Mouse (Mus musculus): ENCODE measurements around the gene Slc25a53. TPM values are rescaled to one million over a fixed set of nuclear protein-coding genes. Genes with fewer than 3 reads are reported as not detected.
"Not testable (repeated sequence)": the region's sequence is repeated elsewhere in the genome, so short reads cannot be mapped to it uniquely, and the experiment has no call there.

The Slc25a53 gene
- 13.5 and 13.7 TPM in 2 replicates for total RNA-seq (2021)
- long read RNA-seq, partial matches to known transcripts, result 0 of 3 reads
- long read RNA-seq, other reads (novel, unspliced or antisense), result 2 of 3 reads

- peak; percentile 79 for DNase-seq
These were observed at the start of gene Slc25a53 for GRCm38 (mm10) chrX:137038000-137038483. TSS of gene Slc25a53 (minus strand) at chrX:137038302.

GRCm38 (mm10) chrX:137063202-137063601 lies 25.1 kb upstream of the Slc25a53 start:
- DNase-seq, result no peak

GRCm38 (mm10) chrX:137049425-137050225 lies 11.5 kb upstream of the Slc25a53 start, which contains the start of gene Fam199x:
TSS of gene Fam199x (plus strand) at chrX:137049594.
- DNase-seq, result peak; percentile 82

GRCm38 (mm10) chrX:137049060-137049424 lies 10.9 kb upstream of the Slc25a53 start:
- DNase-seq, result no peak

- DNase-seq, result no peak
These were observed 400 bp upstream of the Slc25a53 start for GRCm38 (mm10) chrX:137038502-137038901.

- no peak for DNase-seq
These were observed 567 bp downstream of the Slc25a53 start for GRCm38 (mm10) chrX:137037470-137037999.

- DNase-seq, result no peak
These were observed 3.8 kb downstream of the Slc25a53 start for GRCm38 (mm10) chrX:137034322-137034721.

DNA sequence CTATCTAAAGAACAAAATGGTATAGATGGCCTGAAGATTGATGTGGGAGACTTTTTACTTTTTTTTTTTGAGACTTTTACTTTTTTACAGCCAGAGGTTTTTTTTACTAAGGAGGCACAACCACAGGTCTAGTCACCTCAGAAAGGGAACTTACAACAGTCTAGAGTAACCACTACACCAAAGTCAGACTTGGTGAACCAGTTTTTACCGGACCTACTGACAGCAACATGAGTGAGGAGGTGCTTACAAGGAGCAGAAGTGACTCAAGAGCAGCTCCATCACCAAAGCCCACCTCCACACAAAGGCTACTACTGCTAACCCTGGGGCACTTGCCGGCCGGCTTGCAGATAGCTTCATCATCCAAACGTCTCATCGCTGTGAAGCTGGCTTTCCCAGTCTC lies 6.4 kb downstream of the Slc25a53 start:
- no peak for DNase-seq

GRCm38 (mm10) chrX:137030916-137031315 lies 7.2 kb downstream of the Slc25a53 start:
- no peak for DNase-seq

DNA sequence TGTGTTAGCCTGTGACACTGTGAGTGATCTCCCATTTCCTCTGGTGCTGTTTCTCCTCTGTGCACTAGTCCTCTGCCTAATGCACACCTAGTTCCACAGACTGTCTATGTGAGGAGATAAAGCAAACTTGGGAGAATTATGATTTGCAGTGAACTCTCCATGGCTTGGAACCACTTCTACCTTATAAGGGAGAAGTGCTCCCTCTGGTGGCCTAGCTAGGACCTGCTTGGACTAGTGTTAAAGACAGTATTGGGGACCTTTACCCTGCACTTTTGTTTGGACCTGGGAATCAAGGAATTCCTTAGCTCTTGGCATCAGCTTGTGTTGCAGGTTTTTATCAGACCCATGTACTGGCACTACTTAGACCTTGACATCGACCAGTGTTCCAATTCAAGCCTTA lies 18.8 kb downstream of the Slc25a53 start:
- DNase-seq, result peak; percentile 59

- no peak for DNase-seq
These were observed 20.4 kb downstream of the Slc25a53 start for GRCm38 (mm10) chrX:137017668-137018067.

DNA sequence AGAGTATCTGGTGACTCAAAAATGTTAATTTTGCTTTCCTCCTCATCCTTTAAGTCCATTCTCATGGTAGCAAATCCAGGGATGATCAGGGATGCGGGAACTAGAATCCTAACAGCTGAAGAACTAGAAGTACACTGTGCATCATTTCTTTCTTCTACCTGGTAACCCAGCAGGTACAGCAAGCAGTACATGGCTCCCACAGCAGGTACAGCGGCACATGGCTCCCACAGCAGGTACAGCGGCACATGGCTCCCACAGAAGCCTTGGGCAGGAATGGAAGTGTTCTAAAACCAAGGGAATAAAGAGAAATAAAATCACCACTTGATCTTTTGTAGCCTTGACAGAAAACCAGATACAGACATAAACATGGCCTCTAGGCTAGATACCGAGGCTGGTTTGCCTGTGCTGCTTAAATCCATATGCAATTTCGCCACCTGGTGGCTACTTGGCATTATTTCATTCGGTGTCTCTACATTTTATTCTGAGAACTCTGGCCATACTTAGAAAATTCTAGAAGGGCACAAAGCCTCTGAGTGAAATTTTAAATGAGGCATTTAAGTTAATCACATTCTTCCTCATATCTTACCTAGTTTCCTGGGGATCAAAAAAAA lies 22.9 kb downstream of the Slc25a53 start:
- DNase-seq, result peak; percentile 16

- DNase-seq, result no peak
These were observed 41.8 kb downstream of the Slc25a53 start for GRCm38 (mm10) chrX:136996256-136996655.

GRCm38 (mm10) chrX:136993641-136994040 lies 44.5 kb downstream of the Slc25a53 start:
- no peak for DNase-seq

GRCm38 (mm10) chrX:136992978-136993547 lies 45.0 kb downstream of the Slc25a53 start, which contains the start of gene Zcchc18:
TSS of gene Zcchc18 (plus strand) at chrX:136993155.
- DNase-seq, result peak; percentile 57

DNA sequence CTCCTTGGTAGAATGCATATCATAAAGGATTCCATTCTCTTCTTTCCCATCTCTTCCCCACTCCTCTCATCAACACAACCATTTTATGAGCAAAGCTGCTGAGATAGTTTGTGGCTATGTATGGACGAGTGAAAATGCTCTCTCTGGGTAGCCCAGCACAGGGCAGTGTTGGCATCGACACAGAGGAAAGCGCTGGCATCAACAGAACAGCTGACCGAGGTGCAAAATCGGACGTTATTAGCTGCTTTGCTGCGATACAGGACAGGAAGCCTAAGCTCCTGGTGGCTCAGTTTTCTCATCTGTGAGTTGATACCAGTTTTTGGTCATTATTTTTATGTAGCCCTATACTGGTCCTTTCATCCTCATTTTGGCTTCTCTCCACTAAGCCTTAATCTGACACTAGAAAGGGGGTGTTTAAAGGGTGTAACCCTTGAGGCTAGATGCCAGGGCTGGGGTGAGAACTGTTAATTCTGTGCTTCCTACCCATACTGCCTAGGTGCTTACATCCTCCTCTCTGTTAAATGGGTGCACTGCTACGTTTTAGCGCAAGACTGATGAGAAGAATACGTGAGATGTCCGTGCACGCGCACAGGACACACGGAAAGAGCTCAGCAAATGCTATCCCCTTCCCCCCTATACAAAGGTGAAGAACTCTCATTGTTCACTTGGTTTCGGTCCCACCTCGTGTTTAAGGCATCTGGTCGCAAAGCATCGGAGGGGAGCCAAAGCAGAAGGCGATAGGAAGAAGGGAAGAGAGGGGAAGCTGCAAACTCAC lies 45.7 kb downstream of the Slc25a53 start:
- no peak for DNase-seq

DNA sequence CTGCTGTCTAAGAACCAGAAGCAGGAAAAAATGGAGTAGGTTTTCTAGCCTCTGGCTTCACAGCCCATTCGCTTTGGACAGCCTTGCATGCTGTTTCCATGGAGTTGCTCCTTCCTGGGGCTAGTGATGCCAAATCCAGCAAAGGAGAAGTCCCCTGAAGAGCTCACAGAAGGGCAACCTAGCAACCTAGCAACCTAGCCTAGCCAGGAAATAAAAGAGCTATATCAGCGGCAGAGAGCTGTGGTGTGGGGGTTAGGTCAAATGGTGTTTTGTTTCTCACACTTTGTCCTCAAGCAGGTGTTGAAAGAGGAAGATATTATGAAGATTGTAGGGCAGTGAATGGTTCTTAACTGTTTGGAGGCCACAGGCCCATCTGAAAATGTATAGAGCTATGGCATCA lies 46.8 kb downstream of the Slc25a53 start:
- DNase-seq, result no peak

DNA sequence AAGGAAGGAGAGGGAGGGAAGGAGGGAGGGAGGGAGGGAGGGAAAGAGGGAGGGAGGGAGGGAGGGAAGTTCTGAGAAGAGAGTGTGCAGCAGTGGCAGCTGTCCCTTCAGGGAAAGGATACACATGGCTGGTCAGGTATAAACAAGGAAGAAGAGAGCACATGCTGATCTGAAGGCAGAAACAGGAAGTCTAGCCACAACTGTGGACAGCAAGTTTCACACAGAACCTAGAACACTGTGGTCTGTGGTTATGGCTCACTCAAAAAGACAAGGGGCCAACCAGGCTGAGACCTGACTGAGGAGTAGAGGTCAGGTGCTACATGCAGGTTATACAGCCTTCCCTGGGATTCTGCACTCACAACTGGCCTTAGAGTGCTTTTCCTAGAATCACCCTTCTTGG lies 52.1 kb downstream of the Slc25a53 start:
- DNase-seq, result no peak

GRCm38 (mm10) chrX:136978616-136979015 lies 59.5 kb downstream of the Slc25a53 start:
- DNase-seq, result no peak

DNA sequence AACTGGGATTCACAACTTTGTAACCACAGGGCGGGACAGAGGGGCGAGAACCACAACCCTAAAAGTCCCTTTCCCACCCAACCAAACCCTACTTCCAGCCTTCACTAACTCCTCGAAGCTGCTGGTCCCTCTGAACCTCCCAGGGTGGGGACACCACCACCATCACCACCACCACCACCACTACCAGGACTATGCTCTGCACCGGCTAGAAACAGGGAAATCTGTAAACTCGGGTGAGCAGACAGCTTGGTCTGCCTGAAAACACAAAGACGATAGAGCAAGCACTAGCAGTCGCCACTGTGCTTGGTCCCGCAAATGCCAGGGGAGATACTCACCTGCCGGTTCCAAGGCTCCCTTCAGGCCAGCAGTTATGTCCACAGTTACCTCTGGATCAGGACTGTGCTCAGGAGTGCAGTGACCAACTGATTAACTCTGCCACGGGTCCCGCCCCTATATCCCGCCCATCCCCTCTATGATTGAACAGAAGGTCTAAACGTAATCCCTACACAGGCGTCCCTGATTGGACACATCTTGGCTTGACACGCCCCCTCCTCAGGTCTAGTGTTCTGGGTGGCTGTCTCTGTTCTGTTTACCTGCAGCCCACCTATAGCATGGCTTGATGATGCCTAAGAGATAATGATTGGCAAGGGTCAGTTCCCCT lies 61.5 kb downstream of the Slc25a53 start, which contains the start of the genes Tmsb15l and Tmsb15b1:
Gene Tmsb15l, minus strand, starts transcription at position 446 of the 661 bp plus-strand sequence.
Gene Tmsb15b1, minus strand, starts transcription at position 451 of the 661 bp plus-strand sequence.
- DNase-seq, result peak; percentile 54

GRCm38 (mm10) chrX:136975397-136975796 lies 62.7 kb downstream of the Slc25a53 start, which contains the start of gene Tmsb15b2:
TSS of gene Tmsb15b2 (minus strand) at chrX:136975497.
- DNase-seq, result not testable (repeated sequence)

All from adrenal gland, postnatal 25 days (tissue).